Mouse (Mus musculus) G1E (cell line): Measurements from ENCODE around the gene Cox7a1.

Source experiments
- CTCF ChIP-seq: IDR thresholded peaks from 2 replicates; pipeline ENCODE4 v1.5.1; 2012; ENCODE audit warnings: low read depth, low read length, inconsistent platforms, mixed read lengths
- GATA1 ChIP-seq: IDR thresholded peaks from 2 replicates; pipeline ENCODE4 v1.6.1; 2012; ENCODE audit warnings: borderline replicate concordance, low read length, inconsistent platforms, mixed read lengths
- GATA2 ChIP-seq: IDR thresholded peaks from 2 replicates; pipeline ENCODE4 v1.6.1; 2012; ENCODE audit warnings: low read depth, low read length, inconsistent platforms, borderline replicate concordance
- POLR2AphosphoS5 ChIP-seq: IDR thresholded peaks from 2 replicates; pipeline ENCODE4 v1.6.1; 2012; ENCODE audit warnings: low read depth, low read length, inconsistent platforms; ENCODE audit not compliant: insufficient replicate concordance
- TAL1 ChIP-seq: conservative IDR thresholded peaks from 2 replicates; pipeline ENCODE4 v1.6.1; 2012; ENCODE audit warnings: low read depth, low read length, inconsistent platforms, mixed read lengths

DNA sequence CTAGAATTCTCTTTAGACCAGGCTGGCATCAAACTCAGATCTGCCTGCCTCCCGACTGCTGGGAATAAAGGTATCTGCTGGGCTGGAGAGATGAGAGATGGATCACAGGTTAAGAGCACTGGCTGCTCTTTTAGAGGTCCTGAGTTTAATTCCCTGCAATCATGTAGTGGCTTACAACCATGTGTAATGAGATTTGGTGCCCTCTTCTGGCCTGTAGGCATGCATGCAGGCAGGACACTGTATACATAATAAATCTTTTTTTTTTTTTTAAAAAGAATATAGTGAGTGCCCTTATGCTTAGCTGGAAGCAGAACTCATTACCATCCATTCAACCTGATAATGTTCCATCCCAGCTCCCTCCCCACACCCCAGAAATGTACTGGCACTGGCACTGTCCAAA, 29.9 kb upstream of the Cox7a1 start:
- TF ChIP-seq CTCF, result no peak
- TF ChIP-seq GATA1, result no peak
- no peak for TF ChIP-seq POLR2AphosphoS5
- TF ChIP-seq GATA2, result no peak
- no peak for TF ChIP-seq TAL1
